Mouse (Mus musculus): ENCODE measurements around the gene Six5.

Six5 gene

DNA sequence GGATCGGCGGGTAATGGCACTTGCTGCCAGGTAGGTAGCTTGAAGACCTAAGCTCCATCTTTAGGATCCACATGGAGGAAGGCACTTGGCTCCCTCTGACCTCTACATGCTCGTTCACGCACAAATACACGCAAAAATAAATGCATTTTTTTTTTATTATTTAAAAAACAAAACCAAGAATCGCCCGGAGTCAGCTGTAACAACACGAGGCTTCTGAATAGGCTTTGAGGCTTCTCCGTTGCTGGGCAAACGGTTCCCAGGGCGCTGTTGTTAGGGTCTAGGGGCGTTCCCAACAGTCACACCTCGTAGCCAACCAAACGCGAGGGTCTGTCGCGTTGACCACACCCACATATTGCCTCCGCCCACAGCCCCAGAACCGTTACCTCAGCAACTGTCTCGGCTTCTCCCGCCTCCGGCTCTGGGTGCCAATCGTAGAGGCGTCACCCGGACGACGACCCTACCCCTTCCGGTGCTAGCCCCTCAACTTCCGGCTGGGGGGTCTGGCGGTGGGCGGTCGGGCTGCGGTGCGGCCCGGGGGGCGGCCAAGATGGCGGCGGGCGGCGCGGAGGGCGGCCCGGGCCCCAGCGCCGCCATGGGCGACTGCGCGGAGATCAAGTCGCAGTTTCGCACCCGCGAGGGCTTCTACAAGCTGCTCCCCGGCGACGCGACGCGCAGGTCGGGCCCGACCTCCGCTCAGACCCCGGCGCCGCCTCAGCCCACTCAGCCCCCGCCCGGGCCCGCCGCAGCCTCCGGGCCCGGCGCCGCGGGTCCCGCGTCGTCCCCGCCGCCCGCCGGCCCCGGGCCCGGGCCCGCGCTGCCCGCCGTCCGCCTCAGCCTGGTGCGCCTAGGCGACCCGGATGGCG is 18.4 kb upstream of the Six5 start, which contains the start of gene Dmwd:
Dmwd (plus strand) TSS at position 505 of the 863 bp plus-strand sequence.
- DNase-seq (ENCODE audit: low spot score in 2 of 2) = peak; percentile 83 to 93

DNA sequence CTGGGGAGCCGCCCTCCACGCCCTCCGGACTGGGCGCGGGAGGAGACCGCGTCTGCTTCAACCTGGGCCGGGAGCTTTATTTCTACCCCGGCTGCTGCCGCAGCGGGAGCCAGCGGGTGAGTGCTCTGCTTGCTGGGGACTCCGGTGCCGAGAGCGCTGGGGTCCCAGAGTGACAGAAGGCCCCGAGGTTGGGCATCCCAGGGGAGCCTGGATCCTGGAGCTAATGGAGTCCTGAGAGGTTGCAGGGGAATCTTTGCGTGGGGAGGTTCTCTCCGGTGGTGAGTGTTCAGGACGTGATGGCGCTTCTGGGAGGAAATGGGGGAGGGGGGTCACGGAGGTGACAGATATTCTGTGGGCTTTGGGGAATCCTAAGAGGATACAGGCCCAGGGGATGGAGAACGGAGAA is 17.8 kb upstream of the Six5 start:
- no peak for DNase-seq (ENCODE audit: low spot score in 2 of 2)

DNA sequence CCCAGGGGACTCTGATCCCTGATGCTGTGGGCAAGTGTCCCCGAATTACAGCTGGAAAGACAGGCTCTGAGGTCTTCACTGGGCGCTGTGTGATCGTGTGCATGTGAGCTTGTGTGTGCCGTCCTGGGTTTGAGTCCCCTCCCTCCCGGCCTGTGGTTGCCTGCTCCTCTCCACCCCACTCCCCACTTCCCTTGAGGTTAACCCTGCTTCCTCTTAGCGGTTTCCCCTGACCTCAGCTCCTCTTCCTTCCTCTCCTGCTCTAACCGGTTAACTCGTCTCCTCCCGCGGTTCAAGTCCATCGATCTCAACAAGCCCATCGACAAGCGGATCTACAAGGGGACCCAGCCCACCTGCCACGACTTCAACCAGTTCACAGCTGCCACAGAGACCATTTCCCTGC is 16.6 kb upstream of the Six5 start:
- no peak for DNase-seq (ENCODE audit: low spot score in 2 of 2)

DNA sequence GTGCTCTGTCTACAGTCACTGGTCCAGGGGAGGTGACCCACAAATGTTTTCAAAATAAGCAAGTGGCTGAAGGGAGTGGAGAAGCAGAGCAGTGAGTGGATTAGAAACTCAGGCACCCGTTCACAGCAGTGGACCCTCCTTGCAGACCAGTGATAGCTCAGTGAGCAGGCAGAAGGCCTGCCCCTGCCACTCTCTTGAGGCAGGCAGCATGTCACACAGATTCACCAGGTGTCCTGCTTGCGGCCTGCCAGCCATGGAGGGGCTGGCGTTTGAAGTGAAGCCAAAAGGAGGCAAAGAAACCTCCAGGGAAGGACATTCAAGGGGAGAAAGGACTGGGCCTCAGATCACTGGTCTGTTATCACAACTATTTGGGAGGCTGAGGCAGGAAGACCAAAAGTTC is 15.7 kb upstream of the Six5 start:
- no peak for DNase-seq (ENCODE audit: low spot score in 2 of 2)

DNA sequence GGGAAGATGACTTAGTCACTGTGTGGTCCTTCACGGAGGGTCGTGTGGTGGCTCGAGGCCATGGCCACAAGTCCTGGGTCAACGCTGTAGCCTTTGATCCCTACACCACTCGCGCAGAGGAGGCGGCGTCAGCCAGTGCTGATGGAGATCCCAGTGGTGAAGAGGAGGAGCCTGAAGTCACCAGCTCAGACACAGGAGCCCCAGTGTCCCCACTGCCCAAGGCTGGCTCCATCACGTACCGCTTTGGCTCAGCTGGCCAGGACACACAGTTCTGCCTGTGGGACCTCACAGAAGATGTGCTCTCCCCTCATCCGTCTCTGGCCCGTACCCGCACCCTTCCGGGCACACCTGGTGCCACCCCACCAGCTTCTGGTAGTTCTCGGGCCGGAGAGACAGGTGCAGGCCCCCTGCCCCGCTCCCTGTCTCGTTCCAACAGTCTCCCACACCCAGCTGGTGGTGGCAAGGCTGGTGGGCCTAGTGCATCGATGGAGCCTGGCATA is 13.9 kb upstream of the Six5 start:
- no peak for DNase-seq (ENCODE audit: low spot score in 2 of 2)

DNA sequence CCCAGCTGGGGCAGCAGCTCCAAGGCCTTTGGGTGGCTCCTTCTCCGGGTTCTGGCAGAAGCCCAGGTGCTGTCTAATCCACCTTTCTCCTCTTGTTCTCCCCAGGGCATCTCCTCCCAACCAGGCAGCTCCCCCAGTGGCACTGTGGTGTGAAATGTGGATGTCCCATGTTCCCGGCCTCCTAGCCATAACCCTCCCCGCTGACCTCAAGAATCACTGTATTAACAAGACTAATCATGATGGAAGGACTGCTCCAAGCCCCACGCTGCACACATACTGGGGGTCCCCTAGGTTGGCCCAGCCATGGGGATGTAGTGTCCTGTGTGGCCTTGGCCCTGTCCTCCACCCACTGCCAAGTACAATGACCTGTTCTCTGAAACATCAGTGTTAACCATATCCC is 12.2 kb upstream of the Six5 start:
- no peak for DNase-seq (ENCODE audit: low spot score in 2 of 2)

DNA sequence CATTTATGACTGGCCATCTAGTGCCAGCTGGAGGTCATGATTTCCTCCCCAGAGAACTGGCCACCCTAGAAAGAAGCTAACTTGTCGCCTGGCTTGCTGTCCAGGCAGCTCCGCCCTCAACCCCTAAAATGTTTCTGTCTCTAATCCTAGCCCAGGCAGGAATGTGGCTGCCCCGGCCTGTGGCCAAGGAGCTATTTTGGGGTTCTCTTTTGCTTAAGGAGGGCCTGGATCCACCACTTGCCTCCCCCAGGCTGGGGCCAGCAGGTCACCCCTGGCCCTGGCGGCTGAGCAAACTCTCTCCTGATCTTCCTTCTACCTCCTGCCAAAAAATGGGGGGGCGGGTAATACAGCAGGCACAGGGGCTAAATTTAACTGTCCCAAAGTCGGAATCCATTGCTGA is 11.3 kb upstream of the Six5 start:
- DNase-seq (ENCODE audit: low spot score in 2 of 2) = peak in 1 of 2 experiments; percentile 52

DNA sequence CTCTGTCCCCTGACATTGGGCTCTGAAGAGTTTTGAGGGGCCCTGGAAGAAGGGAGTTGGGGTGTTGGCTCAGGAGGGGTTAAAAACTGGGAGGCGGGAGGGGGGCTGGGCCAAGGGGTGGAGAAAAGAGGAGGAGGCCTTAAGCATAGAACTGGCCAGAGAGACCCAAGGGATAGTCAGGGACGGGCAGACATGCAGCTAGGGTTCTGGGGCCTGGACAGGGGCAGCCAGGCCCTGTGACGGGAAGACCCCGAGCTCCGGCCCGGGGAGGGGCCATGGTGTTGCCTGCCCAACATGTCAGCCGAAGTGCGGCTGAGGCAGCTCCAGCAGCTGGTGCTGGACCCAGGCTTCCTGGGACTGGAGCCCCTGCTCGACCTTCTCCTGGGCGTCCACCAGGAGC is 10.7 kb upstream of the Six5 start, which contains the start of gene Dmpk:
Dmpk (plus strand) TSS at position 149 of the 400 bp plus-strand sequence.
- DNase-seq (ENCODE audit: low spot score in 2 of 2) = peak in 1 of 2 experiments; percentile 40

DNA sequence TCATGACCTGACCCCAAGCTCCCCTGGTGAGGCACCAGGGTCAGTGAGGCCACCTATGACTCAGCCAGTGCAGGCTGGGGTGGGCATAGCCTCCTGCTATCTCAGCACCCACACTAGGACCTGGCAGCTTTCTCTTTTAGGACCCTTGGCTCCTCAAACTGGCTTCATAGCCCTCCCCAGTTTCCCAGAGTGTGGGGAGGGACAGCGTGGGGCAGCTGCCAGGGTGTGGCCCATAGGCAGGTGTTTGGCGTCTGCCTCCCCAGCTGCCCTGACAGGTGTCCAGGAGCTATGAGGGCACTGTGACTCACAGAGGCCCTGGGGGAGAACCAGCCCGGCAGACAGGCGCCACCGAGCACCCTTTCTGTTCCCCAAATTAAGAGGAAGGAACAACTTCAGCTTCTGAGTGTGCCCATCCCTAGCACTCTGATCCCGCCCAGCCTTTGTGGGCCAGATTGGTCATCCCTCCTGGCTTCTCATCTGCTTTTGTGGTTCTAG is 10.1 kb upstream of the Six5 start:
- DNase-seq (ENCODE audit: low spot score in 2 of 2) = peak in 1 of 2 experiments; percentile 51

DNA sequence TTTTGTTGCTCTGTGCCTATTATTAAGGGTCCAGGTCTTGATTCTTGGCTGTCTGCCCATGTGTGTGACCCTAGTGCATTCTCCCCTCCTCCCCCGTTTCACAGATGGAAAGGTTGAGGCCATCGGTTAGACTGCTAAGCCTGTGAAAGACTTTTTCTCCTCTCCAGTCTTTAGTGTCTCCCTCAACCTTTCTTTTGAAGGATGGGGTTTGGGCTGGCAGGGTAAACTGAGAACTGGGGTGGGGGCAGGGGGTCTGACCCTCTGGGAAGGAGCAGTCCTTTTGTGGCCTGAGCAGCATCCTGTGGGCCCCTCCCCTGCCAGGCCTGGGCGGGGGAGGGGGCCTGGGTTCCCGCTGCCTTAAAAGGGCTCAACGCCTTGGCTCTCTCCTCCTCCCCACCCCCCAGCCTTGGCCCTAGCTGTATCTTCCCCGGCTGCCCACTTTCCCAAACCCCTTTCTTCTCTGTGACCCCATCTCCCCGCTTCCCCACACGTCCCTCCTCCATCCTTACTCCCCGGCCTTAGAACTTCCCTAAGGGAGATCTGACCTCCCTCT is 9.4 kb upstream of the Six5 start:
- no peak for DNase-seq (ENCODE audit: low spot score in 2 of 2)

DNA sequence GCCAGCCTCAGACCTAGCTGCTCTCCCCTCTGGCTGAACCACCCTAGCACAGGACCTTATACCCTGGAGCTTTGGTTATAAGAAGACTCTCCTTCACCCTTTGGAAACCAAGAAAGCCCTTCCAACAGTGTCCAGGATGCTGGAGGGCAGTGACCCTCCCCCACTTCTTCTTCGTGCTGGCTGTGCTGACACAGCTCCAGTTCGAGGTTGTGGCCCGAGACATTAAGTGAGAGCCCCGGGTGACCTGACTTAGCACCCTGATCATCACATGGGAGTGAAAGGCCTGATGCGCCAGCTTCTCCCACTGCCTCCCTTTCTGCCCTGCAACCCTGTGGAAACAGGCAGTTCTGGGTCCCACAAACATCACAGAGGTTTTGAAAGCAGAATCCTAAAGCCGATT is 8.9 kb upstream of the Six5 start:
- no peak for DNase-seq (ENCODE audit: low spot score in 2 of 2)

DNA sequence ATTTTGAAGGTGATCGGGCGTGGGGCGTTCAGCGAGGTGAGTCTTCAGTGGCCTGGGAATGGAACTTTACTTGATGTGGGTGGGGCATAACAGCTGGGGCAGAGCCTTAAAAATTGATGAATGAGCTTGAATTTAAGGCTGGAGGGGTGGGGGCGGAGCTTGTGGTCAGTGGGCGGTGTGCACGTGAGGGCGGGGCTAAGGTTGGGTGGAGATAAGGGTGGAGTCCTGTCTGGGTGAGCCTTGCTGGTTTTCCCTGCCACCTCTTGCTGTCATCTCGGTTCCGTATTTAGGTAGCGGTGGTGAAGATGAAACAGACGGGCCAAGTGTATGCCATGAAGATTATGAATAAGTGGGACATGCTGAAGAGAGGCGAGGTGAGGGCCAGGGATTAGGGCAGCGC is 8.4 kb upstream of the Six5 start:
- peak in 1 of 2 experiments; percentile 61 for DNase-seq (ENCODE audit: low spot score in 2 of 2)

DNA sequence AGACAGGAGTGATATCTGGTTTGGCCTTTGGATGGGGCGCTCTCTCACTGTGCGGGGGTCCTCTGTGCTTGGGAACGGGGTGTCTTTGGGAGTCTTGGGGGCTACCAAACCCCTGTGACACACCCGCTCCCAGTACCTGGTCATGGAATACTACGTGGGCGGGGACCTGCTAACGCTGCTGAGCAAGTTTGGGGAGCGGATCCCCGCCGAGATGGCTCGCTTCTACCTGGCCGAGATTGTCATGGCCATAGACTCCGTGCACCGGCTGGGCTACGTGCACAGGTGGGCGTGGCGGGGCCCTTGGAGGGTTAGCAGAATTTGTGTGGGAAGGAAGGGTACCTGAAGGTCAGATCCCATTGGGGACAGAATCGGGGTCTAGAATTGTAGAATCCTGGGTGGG is 7.6 kb upstream of the Six5 start:
- no peak for DNase-seq (ENCODE audit: low spot score in 2 of 2)

DNA sequence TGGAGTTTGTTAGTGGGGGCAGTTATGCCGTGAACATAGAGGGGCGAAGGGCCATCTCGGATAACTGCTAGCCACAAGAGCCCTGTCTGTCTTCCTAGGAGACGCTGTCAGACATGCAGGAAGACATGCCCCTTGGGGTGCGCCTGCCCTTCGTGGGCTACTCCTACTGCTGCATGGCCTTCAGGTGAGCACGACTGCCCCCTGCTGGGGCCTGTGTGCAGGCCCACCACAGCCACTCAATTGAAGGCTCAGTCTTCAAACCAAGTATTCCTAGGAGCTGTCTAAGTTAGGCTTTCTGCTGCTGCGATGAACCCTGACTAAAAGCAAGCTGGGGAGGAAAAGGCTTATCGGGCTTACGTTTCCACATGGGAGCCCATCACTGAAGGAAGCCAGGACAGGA is 5.6 kb upstream of the Six5 start:
- no peak for DNase-seq (ENCODE audit: low spot score in 2 of 2)

DNA sequence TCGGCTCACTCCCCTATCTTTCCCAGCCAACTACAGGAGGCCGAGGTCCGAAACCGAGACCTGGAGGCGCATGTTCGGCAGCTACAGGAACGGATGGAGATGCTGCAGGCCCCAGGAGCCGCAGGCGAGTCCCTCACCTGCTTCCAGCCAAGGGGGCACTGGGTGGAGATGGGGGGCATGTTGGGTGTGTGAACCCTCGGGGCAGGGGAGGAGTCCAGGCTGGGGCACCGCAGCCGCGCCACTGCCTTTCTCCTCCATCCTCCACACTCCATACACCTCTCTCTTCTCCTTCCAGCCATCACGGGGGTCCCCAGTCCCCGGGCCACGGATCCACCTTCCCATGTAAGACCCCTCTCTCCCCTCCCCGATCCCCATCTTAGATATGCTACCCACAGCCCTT is 2.5 kb upstream of the Six5 start:
- DNase-seq (ENCODE audit: low spot score in 2 of 2) = no peak

DNA sequence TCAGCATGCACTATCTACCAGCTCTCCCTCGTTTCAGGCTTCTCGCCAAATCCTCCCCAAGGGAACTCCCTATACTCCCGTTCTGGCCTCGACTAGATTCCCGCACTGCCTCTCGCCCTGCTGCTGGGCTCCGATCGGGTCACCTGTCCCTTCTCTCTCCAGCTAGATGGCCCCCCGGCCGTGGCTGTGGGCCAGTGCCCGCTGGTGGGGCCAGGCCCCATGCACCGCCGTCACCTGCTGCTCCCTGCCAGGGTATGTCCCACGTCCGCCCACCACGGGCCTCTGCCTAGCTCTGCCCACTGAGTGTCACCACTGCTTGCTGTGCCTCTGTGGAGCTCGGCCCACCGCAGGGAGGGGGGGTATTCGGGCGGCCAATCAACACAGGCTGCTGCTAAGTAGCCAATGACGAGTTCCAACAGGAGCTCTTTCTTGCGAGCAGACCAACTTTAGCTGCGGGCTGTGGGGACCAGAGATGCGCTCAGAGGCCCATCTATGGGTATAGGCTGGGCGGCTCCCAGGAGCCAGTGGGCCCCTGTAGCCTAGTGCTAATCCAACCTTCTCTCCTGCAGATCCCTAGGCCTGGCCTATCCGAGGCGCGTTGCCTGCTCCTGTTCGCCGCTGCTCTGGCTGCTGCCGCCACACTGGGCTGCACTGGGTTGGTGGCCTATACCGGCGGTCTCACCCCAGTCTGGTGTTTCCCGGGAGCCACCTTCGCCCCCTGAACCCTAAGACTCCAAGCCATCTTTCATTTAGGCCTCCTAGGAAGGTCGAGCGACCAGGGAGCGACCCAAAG is 1.8 kb upstream of the Six5 start:
- DNase-seq (ENCODE audit: low spot score in 2 of 2) = no peak

DNA sequence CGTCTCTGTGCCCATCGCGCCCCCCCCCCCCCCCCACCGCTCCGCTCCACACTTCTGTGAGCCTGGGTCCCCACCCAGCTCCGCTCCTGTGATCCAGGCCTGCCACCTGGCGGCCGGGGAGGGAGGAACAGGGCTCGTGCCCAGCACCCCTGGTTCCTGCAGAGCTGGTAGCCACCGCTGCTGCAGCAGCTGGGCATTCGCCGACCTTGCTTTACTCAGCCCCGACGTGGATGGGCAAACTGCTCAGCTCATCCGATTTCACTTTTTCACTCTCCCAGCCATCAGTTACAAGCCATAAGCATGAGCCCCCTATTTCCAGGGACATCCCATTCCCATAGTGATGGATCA is 1.2 kb upstream of the Six5 start:
- peak; percentile 85 to 86 for DNase-seq (ENCODE audit: low spot score in 2 of 2)

DNA sequence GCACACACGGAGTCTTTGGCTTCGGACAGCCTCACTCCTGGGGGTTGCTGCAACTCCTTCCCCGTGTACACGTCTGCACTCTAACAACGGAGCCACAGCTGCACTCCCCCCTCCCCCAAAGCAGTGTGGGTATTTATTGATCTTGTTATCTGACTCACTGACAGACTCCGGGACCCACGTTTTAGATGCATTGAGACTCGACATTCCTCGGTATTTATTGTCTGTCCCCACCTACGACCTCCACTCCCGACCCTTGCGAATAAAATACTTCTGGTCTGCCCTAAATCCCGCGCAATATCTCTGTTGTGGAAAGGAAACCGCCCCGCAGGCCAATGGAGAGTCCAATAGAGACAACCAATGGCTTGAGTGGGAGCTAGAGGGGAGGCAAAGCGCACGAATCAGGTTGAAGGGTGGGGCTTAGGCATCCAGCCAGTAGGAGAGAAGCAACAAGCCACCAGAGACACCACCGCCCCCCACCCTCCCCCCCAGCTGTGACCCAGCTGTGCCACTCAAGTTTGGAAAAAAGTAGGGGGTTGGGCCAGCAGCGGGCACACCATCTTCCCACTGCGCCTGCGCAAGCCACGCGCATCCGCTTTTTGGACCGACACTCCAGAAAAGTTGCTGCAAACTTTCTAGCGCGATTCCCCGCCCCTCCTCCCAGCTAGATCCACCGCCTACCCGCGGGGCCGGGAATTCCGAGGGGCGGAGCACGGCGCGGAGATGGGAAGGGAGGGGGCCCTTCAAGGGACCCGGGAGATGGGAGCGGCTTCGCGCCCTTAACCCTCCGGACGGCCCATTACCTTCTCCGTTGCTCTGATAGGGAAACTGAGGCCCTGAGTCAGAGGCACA is 633 bp upstream of the Six5 start:
- peak; percentile 92 to 97 for DNase-seq (ENCODE audit: low spot score in 2 of 2)

DNA sequence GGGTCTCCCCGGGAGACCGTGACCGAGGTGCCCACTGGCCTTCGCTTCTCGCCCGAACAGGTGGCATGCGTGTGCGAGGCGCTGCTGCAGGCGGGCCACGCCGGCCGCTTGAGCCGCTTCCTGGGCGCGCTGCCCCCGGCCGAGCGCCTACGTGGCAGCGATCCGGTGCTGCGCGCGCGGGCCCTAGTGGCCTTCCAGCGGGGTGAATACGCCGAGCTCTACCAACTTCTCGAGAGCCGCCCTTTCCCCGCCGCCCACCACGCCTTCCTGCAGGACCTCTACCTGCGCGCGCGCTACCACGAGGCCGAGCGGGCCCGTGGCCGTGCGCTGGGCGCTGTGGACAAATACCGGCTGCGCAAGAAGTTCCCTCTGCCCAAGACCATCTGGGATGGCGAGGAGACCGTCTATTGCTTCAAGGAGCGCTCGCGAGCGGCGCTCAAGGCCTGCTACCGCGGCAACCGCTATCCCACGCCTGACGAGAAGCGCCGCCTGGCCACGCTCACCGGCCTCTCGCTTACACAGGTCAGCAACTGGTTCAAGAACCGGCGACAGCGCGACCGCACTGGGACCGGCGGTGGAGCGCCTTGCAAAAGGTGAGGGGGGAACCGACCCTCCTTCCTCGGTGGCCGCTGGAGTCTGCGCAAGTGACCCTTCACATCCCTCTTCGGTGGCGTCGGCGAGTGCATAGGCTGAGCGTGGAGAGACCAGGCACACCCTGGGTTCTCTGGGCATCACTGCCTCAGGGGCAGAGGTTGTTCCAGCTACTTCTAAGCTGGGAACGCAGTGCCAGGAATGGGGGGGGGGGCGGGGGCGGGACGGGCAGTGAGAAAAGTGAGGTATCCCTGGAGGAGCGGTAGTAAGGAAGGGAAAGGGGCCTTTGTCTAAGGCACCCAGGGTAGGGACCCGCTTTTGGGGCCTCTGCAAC is 694 bp downstream of the Six5 start:
- peak; percentile 56 to 57 for DNase-seq (ENCODE audit: low spot score in 2 of 2)

DNA sequence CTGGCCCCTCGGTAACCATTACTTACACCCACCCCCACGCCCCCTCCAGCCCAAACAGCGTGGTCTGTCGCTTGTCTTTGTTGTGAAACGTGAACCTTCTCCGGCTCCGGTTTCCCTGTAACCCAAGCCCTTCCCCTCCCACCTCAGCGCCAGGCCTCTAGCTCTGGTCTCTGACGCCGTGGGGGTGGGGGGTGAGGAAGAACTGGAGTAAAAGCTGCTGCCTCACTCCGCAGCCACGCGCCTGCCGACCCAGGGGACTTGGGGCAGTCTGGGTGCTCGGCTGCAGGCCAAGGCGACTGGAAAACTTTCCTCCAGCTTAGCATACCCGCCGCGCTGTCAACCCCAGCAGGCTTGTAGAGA is 1.3 kb downstream of the Six5 start:
- peak in 1 of 2 experiments; percentile 76 for DNase-seq (ENCODE audit: low spot score in 2 of 2)

Measured in urinary bladder, postnatal 36 days (tissue).